Mouse (Mus musculus) intestine, embryonic 14.5 days (tissue): Measurements from ENCODE around the gene Med8. TPM values are rescaled to one million over a fixed set of nuclear protein-coding genes. Genes with fewer than 3 reads are reported as not detected.

Experiments used
- ATAC-seq: fragments of 200-750 bp; cut with Nextera tagmentation; replicated peaks from 2 replicates; pipeline ENCODE4 v1.8.0; 2017; ENCODE audit warnings: low read depth, moderate number of reproducible peaks, moderate TSS enrichment, moderate library complexity; ENCODE audit not compliant: low FRiP score, low TSS enrichment
- DNase-seq: peaks from one replicate; pipeline ENCODE4 v3.0.0-alpha.2; 2018; ENCODE audit warnings: low spot score
- H3K27ac ChIP-seq: fragments of 300-500 bp; sonication (generic); 2 replicates; pipeline ENCODE4 v1.5.1; 2014; ENCODE audit warnings: low read depth, mild to moderate bottlenecking, control low read depth
- H3K27me3 ChIP-seq: fragments of 300-500 bp; sonication (generic); replicated peaks from 2 replicates; pipeline ENCODE4 v1.6.1; 2014; ENCODE audit warnings: low read length, control low read depth; ENCODE audit not compliant: control insufficient read depth, insufficient read depth
- H3K36me3 ChIP-seq: fragments of 300-500 bp; sonication (generic); 2 replicates; pipeline ENCODE4 v1.6.1; 2014; ENCODE audit warnings: low read length, control low read depth; ENCODE audit not compliant: control insufficient read depth, insufficient read depth
- H3K4me1 ChIP-seq: fragments of 300-500 bp; sonication (generic); replicated peaks from 2 replicates; pipeline ENCODE4 v1.6.1; 2014; ENCODE audit warnings: low read length, control low read depth, mixed read lengths; ENCODE audit not compliant: control insufficient read depth, insufficient read depth
- H3K4me2 ChIP-seq: fragments of 300-500 bp; sonication (generic); 2 replicates; pipeline ENCODE4 v1.6.1; 2014; ENCODE audit warnings: low read length
- H3K4me3 ChIP-seq: fragments of 300-500 bp; sonication (generic); 2 replicates; pipeline ENCODE4 v1.5.1; 2014; ENCODE audit warnings: low read depth, low read length, control low read depth, mixed read lengths
- H3K9ac ChIP-seq: fragments of 300-500 bp; sonication (generic); 2 replicates; pipeline ENCODE4 v1.6.1; 2014; ENCODE audit warnings: mild to moderate bottlenecking, low read length
- H3K9me3 ChIP-seq: fragments of 300-500 bp; sonication (generic); 2 replicates; pipeline ENCODE4 v1.6.1; 2016; ENCODE audit warnings: low read length, control low read depth; ENCODE audit not compliant: control insufficient read depth
- WGBS: fragments of 180-500 bp; shearing (Covaris S2); extraction: QIAGEN DNeasy Blood & Tissue Kit; methylation state at CpG from one replicate; pipeline ENCODE4 v1.1.7; 2014; 5-methylcytosine and 5-hydroxymethylcytosine counted together
- polyA plus RNA-seq: library from polyadenylated mRNA; unstranded; fragments of >200 nt; fragmentation: Nextera tagmentation; extraction: Ambion mirVana; gene quantifications from 2 replicates; pipeline ENCODE4 v1.2.1, GENCODE M21; 2014

Med8 gene
- polyA plus RNA-seq, 1 experiment from 2014 or later, result 106 TPM

- peak within 1 kb of the TSS; percentile 86 for H3K27ac ChIP-seq
- ATAC-seq (peak; percentile 94), DNase-seq (peak; percentile 93)
- peak within 1 kb of the TSS; percentile 77 for H3K4me2 ChIP-seq
- H3K9me3 ChIP-seq, result no peaks in the 10 kb centered on the region
- no peaks in the 10 kb centered on the region for H3K27me3 ChIP-seq
- H3K9ac ChIP-seq, result peak within 1 kb of the TSS; percentile 65
- under 1% methylated on average over 67 of the region's 67 CpGs for WGBS
- H3K4me3 ChIP-seq, result peak within 1 kb of the TSS; percentile 66
- H3K4me1 ChIP-seq, result peaks cover 25% of the 10 kb centered on the region
- H3K36me3 ChIP-seq, result peaks cover 38% of the 10 kb centered on the region
Observed at GRCm38 (mm10) chr4:118436820-118437603, 27.9 kb downstream of the Med8 start, which contains the start of gene Cdc20. Gene Cdc20 (minus strand): TSS chr4:118437352.

GRCm38 (mm10) chr4:118437829-118438253 lies 28.7 kb downstream of the Med8 start:
- Histone ChIP-seq H3K36me3 (peaks cover 30% of the 10 kb centered on the region), H3K4me3 (peak overlapping the region; percentile 66), H3K9ac (peak overlapping the region; percentile 65), H3K9me3 (no peaks in the 10 kb centered on the region), H3K27ac (peak overlapping the region; percentile 86), H3K27me3 (no peaks in the 10 kb centered on the region), H3K4me1 (peaks cover 25% of the 10 kb centered on the region), H3K4me2 (peak overlapping the region; percentile 77)
- WGBS, result 6% methylated on average over 12 of the region's 12 CpGs
- DNase-seq, result peak; percentile 77
- no peak for ATAC-seq

DNA sequence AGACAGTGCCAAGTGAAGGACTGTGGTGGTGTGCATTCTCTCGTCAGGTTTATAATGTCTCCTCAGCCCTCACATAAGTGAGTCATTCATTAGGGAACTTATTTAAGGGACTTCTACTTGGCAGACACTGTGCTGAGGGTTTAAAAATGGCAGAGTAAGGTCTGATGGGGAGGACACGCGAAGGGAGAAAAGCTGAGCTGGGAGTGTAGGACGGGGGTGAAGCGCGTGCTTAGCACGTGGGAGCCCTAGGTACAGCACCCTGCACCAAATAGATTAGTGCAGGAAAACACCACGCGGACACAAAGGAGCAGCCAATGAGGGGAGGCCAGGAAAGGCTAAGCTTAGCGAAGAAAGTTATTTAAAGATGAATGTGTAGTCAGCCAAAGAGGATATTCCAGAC lies 36.0 kb downstream of the Med8 start:
- Histone ChIP-seq H3K9me3 (no peaks in the 10 kb centered on the region), H3K4me2 (no peak overlapping the region), H3K4me1 (peaks cover 12% of the 10 kb centered on the region), H3K36me3 (no peaks in the 10 kb centered on the region), H3K27me3 (no peaks in the 10 kb centered on the region), H3K27ac (no peak overlapping the region), H3K9ac (no peak overlapping the region), H3K4me3 (no peak overlapping the region)
- DNase-seq (no peak), ATAC-seq (no peak)
- 87% methylated on average over 10 of the region's 10 CpGs for WGBS

DNA sequence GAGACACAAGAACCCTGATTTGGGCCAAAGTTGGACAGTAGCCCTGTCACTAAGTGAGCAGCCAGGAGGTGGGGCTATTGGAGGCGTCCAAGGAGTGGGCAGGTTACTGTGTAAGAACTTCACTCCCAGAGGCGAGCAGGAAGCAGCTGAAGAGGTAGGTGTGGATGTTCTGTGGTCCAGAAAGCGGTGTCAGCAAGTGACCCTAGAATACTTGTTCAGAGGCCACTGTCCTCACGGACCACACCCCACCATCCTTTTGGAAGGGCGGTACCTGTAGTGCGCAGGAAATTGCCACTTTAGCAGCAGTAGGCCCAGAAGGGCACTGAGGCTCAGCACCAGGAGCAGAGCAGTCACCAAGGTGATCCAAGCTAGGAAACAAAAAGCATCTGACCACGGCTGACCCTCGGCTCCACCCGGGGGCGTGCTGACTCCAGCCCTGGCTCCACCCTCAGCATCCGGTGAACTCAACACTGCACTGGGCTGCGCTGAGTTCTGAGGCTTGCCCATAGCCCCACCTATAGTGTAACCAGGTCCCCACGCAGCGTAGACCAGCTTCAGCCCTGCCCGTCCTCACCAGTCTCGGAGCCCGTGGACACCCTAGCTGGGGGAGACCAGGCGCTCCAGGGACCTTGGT lies 36.8 kb downstream of the Med8 start:
- Histone ChIP-seq H3K4me1 (peaks cover 12% of the 10 kb centered on the region), H3K27ac (no peak overlapping the region), H3K9me3 (no peaks in the 10 kb centered on the region), H3K4me2 (peak overlapping the region; percentile 85), H3K36me3 (no peaks in the 10 kb centered on the region), H3K9ac (peak overlapping the region; percentile 35), H3K27me3 (no peaks in the 10 kb centered on the region), H3K4me3 (peak overlapping the region; percentile 35)
- DNase-seq (peak; percentile 69), ATAC-seq (peak; percentile 82)
- 25% methylated on average over 18 of the region's 18 CpGs for WGBS

DNA sequence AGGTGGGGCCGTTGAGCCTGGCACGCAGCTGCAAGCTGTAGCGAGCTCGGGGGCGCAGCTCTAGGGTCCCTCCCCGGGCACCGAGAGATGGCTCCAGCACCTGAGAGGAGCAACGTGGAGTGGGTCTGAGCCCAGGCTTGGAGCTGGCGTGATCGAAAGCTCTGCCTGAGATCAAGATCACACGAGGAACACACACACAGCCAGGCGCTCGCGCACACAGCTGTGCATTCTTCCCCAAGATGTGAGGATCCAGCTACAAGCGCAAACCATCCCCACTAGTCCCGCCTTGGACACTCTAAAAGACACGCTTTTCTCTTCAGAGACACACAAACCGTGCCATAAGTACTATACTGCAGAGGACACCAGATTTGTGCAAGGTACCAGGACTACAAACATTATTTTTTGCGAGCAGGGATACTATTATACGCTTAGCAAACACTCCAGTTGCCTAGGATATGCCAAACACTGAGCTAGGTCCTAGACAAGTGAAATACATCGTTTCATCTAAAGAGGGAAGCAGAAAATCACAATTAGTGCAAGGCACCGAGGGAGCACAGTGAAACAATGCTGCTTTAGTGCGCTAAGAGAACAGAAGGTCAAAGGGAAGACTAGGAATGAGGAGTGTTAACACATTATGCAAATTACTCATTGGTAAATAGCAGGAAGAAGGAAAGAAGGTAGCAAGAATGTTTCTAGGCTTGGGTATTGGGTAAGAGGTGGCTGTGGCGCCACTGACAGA lies 37.4 kb downstream of the Med8 start:
- Histone ChIP-seq H3K4me2 (peak overlapping the region; percentile 85), H3K9me3 (no peaks in the 10 kb centered on the region), H3K4me1 (peaks cover 12% of the 10 kb centered on the region), H3K27me3 (no peaks in the 10 kb centered on the region), H3K9ac (peak overlapping the region; percentile 35), H3K4me3 (peak overlapping the region; percentile 35), H3K36me3 (no peaks in the 10 kb centered on the region), H3K27ac (no peak overlapping the region)
- DNase-seq (no peak), ATAC-seq (no peak; the same call in 1 of the 2 replicates)
- 33% methylated on average over 23 of the region's 24 CpGs for WGBS

DNA sequence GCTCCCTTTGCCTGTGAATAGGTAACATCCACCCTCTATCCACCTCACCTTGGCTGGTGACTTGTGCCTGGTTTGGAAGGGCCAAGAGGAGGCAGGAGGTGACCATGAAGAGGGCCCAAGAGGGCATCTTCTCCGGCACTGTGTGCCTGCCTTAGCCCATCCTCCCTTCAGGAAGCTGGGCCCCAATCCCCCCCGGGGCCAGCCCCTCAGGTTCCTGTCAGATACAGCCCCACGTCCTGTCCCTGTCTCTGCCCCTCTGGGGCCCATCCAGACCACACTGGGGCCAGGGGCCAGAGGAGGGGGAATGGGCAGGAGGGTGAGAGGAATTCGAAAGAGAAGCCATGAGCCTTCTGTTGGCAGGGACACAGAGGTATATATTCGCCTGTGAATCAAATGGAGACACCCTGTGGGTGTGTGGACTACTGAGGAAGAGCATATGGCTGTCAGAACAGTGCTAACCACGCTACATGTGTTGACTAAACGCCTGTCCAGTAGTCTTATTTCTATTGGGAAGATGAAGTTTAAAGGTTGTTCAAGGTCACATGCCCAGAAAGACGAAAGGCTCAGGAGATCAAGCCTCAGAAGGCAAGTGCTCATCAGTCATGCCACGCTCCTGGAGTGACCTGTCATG lies 48.3 kb downstream of the Med8 start, which contains the start of gene Mpl:
TSS of gene Mpl (minus strand) at position 169 of the 631 bp plus-strand sequence.
- WGBS, result 60% methylated on average over 9 of the region's 9 CpGs
- H3K27ac ChIP-seq, result no peak within 1 kb of the TSS
- DNase-seq, result no peak

DNA sequence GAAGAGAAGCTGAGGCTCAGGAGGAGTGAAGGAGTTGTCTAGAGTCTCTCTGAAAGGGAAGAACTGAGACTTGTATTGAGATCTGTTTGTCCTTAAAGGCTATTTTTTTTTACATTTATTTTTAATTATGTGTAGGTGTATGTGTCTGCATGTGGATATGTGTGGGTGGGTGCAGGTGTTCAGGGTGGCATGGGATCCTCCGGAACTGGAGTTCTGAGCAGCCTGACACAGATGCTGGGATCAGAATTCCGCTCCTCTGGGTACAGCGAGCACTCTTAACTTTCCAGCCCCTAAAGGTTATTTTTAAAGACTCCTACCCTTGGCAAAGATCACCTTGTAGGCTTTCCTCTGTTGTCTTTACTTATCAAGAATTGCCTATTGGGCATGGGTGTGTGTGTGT lies 55.8 kb downstream of the Med8 start:
- Histone ChIP-seq H3K4me2 (no peak overlapping the region), H3K36me3 (no peaks in the 10 kb centered on the region), H3K9ac (no peak overlapping the region), H3K27ac (no peak overlapping the region), H3K27me3 (no peaks in the 10 kb centered on the region), H3K4me1 (no peaks in the 10 kb centered on the region), H3K4me3 (no peak overlapping the region), H3K9me3 (0 out of 2 replicates have a peak, but pooled peaks cover 4% of the 10 kb centered on the region)
- WGBS, result 85% methylated on average over 3 of the region's 3 CpGs
- no peak for DNase-seq
- no peak for ATAC-seq

More for the DNA sequence above, 48.3 kb downstream of the Med8 start, which contains the start of gene Mpl:
- ATAC-seq, result no peak
- H3K4me2 ChIP-seq, result no peak within 1 kb of the TSS
- no peaks in the 10 kb centered on the region for H3K36me3 ChIP-seq
- no peak within 1 kb of the TSS for H3K9ac ChIP-seq
- no peaks in the 10 kb centered on the region for H3K27me3 ChIP-seq
- no peaks in the 10 kb centered on the region for H3K4me1 ChIP-seq
- no peaks in the 10 kb centered on the region for H3K9me3 ChIP-seq
- no peak within 1 kb of the TSS for H3K4me3 ChIP-seq
